Mouse (Mus musculus): ENCODE data around the gene Birc7.

Gene Birc7

DNA sequence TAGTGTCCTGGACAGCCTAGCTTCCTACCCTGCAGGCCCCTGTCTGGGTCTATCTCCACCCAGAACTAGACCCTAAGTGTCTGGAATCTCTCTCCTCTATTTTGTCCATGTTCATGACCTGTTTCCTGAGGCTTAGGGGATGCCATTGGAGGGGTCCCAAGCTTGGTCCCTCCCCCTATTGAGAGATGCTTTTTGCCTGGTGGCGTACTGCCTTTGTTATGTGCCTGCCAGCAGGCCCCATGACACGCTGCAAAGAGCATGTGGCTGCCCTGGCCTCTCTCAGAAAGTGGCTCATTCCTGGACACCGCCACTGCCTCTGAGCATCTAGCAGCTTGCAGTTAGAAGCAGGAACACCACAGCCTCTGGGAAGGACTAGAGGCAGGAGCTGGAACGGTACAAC is at the start of gene Birc7:
Birc7 (plus strand) TSS at position 301 of the 400 bp plus-strand sequence.
- DNase-seq, result no peak

DNA sequence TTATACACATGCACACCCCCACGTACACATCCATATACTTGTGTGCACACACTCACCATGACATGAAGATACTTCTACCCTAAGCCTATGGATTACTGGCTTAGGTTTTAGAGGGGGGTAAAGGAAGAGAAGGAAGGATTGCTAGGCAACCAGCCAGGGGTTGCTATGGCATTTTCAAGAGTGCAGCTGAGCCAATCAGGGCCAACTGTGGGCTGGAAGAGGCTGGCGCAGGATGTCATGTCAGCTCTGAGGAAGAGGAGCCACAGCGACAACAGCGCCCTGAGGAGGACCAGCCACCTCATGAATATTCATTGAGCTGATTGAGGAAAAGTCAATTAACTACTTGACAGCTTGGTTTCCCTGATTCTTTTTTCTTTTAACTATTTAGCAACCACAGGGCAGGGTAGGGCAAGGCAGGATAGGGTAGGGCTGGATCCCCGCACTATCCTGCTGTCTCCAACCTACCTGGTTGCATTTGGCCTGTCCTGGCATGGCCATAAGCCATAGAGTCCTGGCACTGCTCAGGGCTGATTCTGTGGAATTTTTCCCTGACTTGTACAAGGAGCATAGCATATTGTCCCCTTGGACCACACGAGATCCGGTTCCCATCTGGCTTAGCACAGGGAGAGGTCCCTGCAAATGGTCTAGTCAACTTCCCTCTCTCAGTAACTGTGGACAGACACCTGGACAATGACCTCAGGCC is 49.3 kb upstream of the Birc7 start:
- no peak for DNase-seq

DNA sequence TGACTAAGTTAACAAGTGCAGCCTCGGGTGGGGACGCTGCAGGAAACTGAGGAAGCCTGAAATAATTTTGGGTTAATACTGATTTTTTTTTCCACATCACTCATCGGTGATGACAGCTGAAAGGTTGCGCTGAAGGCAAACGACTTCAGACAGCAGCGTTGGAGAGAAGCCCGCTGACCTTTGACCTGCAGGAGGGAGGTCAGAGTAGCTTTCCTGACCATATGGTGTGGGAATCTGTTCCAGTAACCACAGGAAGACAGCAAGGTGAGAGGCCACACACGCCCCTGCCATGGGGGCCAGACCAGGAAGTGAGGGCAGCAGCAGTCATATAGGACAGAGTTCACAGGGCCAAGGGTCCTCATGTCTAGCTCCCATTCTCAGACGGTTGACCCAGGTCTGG is 47.5 kb upstream of the Birc7 start:
- DNase-seq, result no peak

DNA sequence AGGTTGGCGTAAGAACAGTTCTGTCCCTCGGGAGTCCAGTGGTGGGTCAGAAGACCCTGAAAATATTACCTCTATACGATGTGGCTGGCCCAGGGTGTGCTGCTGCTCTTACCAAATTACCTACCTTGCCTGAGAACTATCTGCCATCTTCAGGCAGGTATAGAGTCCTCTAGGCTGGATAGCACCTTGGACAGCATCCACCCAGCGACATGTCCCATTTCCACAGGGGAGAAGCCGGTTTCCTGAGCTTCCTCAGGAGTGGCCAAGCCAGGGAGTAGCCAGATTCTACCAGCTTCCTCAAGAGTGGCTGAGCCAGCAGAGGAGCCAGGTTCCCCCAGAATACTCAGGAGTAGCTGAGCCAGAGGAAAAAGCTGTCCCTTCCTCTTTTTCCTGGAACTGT is 43.6 kb upstream of the Birc7 start:
- DNase-seq, result no peak

DNA sequence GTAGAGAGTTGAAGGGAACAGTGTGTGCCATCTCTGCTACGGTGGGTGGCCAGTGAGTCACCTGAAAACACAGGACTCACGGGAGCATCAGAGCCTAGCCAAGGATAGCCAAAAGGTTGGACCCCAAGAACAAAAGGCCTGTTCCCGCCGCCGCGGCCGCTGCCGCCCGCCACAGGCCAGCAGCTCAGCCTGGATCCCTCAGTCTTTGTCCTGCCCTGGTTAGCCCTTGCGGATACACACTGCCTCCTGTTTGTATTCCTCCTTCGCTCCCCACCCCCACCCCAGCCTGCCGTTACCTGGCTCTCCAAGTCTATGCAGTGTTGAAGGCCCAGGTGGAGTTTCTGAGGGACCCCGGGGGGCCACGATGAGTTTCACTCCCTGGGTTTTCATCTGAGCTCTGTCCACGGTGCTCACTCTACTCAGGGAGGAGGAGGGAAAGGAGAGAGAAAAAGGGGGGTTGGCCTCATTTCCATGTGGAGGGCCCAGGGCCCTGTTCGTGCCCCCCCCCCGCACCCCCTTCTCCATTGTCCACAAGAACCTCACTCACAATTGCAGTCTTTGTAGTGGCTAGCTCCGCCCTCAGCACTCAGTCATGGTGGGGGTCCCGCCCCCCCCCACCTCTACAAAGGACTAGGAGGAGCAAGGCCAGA is 39.4 kb upstream of the Birc7 start:
- no peak for DNase-seq

DNA sequence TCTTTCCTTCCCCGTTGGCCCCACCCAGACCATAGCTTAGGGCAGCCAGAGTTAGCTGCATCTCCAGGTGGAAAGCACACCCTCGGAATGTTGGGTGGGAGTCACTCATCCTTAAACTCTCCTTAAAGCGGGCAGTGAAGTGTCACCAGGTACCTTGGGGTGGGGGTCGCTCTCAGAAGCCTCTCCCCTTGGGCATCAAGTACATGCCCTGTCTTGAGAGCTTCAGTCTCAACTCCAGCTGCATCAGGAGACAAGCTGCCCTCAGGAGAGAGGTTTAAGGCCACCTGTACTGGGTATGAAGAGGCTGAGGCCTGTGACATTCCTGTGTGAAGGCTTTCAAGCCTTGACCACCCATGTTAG is 38.9 kb upstream of the Birc7 start:
- no peak for DNase-seq

DNA sequence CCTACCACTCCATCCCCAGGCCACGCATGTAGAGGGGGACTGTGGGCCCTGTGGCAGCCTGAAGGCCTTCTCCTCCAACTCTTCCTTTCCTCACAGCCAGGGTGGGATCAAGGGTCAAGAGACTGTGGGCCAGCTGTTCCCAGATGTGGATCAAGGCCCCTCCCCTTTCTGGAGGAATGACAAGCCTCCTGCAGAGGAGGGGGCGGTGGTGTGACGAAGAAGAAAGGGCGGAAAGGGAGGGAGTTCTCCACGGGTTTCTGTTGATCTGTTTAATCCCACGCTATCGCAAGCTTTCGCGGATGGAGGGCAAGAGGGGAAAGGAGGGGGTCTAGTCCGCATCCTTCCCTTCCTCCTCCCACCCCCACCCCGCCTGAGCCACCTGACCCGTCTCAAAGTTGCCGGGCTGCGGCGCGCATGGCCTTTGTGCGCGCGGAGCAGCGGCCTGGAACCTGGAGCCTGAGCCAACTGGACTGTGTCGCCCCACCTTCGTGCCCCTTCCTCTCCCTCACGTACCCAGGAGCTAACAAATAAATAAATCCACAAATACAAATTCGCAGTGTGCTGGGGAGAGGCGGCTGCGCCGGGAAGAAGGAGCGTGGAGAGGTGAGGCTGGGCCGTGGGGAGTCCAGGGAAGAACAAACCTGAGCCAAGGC is 38.3 kb upstream of the Birc7 start:
- no peak for DNase-seq

DNA sequence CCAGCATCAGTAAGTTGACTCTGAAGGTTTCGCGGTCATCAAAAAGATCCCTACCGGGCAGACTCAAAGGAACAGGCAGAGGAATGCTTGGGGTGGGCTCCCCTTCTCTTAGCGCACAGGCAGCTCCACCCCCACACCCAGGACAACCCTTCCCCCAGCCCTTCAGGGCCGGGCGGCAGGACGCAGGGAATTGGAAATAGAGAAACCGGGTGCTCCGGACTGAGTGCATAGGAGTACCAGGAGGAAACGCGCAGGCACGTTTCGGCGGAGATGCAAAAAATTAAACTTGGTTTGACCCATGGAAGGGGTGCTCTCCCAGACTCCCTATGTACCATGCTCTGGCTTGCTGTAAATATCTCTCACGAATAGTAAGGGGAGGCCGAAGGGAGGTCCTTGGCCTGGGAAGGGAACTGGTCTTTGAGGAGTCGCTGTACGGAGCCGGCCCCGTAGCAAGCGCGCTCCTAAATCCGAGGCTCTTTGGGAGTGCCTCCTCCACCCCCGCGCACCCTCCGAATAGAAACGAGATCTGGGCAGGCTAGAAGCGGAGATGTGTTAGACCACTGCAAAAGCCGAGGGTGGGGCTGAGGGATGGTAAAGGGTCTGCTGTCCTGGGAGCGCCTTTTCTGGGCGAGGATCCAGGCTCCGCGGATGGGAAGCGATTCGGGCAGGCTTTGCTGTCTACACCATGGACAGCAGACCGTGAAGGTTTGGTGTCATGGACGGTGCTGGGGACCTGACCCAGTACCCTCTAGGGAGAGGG is 37.6 kb upstream of the Birc7 start:
- DNase-seq, result no peak

DNA sequence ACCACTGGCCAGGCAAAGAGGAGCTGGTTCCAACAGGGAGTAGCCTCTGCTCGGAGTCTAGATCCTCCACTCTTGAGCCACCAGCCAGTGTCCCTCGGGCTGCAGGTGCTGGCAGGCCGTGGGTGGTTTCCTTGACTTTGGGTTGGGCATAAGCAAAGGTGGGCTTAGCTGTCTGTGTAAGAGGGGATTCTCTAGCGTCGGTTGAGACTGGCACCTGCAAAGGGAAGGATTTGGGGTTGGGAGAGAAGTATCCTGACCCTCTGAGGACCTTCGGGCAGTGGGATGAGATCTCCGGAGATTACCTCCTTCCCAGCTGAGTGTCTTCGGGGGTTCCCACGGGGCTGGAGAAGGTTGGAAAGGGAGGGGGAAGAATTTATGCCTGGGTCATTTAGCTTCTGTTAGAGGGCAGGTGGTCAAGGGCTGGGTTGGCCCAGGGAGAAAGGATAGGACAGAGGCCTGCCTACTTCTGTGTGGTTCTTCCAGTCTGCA is 36.9 kb upstream of the Birc7 start:
- DNase-seq, result no peak

DNA sequence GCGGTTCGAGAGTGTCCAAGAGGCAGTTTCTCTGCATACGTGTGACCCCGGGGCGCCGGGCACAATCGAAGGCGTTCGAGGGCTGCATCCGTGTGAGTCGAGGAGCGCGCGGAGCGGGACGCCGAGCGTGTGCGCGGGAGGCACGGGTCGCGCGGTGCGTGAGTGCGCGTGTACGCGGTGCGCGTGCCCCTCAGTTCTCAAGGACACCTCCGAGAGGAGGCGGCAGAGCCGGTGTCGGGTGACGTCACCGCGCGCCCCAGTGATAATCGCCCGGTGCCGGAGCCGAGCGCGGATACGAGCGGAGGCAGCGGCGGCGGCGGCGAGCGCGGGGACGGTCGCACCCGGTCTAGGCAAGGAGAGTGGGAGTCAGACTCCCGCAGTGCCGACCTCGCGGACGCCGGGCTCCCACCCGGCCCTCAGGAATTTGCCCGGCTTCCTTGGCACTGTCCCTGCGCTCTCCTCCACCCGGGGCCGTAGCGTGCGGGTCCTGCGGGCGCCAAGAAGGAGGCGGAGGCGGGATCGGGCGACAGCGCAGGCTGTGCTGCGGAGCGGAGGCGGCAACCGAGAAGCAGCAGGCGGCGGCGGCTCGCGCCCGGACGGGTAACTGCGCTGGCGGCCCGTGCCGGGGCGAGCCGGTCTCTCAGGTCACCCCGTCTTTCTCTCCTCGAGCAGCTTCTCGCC is 35.8 kb upstream of the Birc7 start:
- DNase-seq, result no peak

DNA sequence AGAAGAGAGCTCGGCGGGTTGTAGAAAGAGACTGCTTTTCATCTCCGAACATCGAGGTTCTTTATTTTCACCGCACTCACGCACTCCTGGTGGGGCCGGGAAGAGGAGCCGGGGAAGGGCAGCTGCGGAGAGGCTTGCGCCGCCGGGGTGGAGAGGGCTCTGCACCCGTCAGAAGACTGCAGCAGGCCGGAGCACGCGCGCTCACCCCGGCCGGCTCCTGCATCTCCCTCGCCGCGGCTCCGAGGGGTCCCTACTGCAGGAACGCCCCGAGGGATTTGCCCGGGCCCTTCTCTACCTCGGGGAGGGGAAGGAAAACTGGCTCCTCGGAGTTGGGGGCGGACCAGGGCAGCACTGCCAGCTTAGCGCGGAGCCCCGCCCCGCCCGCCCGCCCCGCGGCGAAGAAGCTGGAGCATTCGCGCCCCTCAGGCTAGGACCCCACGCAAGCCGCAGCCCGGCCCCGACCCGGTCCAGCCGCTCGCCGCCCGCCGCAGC is 35.2 kb upstream of the Birc7 start:
- DNase-seq, result no peak

DNA sequence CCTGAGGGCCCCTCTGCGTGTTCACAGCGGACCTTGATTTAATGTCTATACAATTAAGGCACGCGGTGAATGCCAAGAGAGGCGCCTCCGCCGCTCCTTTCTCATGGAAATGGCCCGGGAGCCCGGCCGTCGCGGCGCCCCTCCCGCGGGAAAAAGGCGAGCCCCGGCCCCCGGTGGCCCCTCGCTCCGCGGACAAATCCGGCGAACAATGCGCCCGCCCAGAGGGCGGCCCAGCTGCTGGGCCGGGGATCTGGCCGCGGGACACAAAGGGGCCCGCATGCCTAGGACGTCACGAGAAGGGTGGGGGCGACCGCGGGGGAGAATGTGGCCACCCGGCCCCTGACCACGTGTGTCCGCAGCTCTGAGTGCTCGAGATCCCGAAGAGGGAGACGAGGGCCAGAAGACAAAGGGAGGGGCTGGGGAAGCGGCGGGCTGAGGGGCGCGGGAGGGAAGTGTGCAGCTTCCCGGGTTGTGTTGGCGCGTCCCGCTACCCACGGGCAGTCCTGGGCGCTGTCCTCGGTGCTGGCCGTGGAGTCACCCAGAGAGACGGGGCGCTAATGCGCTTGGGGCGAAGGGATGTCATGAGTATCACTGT is 34.7 kb upstream of the Birc7 start:
- peak in 1 of 2 experiments; percentile 24 for DNase-seq

DNA sequence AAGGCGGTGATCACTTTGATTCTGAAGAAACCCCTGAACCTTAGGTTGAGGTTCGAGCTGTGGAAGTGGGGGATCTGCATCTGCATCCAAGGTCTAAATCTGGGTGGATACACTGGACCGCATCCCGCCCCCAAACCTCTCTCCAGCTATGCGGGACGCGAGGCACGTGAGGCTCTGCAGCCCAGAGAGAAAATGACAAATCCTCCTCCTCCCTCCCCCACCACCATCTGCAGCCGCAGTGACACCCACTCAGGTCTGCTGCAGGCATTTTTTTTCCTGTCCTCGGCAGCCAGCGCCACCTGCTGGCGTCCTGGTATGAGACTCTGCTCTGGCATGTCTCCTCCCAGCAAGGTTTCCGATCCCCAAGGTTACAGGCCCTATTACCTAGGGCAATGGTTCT is 34.1 kb upstream of the Birc7 start:
- peak; percentile 43 to 49 for DNase-seq

DNA sequence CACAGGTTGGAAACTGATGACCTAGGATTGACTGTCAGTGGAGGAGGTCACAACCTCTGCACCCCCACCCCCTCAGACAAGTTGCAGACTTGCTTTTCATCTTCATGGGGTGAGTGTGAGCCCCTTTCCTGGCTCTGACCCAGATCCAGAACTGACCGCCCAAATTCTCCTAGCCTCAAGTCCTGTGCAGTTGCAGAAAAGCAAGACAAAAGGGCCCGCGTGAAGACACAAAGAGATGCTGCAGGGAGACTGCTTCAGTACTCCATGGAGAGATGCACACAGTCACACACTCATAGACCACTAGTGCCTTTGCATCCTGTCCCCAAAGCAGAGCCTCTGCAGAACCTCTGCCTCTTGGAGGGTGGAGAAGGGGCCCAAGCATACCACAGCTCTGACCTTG is 33.5 kb upstream of the Birc7 start:
- DNase-seq, result no peak

DNA sequence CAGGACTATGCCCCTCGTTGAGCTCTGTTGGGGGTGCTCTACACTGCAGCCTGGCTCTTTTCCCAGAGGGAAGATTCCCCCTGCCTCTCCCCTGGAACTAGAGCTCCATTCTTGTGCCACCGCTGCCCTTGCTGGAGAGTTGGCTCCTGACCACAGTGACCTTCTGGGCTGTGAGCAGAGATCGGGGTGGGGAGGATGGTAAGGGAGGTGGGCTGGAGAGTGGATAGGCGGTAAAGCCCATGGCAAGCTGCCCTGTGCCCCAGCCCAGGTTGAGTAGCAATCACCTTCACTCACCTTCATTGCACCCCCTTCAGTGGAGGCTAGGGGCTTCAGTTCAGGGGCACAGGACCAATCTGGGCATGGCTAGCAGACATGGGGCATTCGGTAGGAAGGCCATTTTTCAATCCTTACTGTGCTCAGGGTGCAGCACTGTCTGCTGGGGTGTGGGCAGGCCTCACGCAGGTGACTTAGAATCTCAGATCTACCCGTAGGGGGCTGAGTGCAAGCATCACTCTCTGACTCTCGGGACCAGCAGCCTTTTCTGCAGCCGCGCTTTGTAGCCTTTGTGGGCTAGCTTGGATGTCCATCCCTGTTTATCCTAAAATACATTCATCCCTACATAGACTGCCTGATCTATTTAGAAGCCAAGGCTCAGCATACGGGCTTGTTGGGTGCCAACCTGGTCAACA is 32.8 kb upstream of the Birc7 start:
- DNase-seq, result no peak

DNA sequence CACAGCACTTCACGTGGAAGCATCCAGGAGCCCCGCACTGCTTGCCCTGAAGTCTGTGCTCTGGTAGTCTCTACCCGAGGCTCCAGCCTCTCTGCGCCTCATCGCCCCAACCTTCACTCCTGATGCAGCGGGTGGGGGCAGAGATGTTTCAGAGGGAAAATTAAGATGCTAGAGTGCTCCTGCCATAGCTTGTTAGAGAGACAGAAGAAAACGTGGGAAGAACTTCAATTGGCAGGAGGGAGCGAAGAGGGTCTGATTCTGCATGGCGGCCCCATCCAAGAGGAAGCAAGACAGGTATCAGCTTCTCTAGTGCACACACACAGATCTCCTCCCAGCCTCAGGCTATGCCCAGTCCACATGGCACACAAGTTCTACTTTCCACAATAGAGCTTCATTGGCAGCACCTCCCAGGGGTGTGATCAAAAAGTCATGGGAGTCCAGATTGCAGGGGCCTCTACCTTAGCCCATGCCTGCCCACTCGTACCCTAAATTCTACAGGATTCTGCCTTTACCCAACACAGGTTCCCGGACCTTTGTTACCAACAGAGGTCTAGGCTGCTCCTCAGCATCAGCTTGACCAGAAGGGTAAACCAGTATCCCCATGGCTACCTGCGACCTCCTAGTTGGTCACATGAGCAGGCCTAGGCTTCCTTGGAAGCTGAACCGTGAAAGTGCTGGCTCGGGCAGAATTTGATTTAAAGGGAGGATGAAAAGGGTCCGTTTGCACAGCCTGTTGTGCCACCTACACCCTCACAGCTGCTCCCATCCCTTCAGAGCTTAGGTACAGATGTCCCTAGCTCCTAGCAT is 31.8 kb upstream of the Birc7 start:
- DNase-seq, result no peak

DNA sequence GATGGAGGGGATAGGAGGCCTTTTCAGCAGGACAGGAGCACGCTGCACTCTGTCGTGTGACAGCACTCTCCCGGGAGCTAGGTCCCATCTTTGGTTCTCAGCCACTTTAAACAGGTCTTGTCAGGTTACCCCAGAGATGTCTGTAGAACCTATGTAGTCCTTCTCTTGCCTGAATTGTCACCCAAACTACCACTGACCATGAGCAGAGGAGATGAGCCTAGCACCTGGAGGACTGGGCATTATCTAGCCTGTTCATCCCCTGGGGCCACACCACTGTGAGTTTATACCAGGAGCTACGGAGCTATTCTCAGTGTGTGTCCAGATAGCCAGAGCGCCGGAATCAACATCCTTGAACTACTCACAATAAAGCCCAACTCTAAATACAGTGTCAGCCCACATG is 31.0 kb upstream of the Birc7 start:
- DNase-seq, result no peak

DNA sequence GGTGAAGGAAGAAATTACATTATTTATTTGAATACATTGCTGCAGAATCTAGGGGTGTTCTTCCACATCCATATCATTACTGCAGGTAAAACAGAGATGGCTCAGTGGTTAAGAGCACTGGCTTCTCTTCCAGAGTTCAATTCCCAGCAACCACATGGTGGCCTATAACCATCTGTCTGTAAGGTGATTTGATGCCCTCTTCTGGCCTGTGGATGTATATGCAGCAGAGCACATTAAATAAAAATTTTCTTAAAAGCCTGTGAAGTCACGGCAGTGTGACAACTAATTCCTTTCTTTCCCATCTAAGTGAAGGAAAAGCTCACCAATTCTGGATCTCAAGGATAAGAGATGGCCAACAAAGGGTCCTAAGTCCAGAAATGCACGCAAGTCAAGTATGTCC is 26.7 kb upstream of the Birc7 start:
- no peak for DNase-seq

DNA sequence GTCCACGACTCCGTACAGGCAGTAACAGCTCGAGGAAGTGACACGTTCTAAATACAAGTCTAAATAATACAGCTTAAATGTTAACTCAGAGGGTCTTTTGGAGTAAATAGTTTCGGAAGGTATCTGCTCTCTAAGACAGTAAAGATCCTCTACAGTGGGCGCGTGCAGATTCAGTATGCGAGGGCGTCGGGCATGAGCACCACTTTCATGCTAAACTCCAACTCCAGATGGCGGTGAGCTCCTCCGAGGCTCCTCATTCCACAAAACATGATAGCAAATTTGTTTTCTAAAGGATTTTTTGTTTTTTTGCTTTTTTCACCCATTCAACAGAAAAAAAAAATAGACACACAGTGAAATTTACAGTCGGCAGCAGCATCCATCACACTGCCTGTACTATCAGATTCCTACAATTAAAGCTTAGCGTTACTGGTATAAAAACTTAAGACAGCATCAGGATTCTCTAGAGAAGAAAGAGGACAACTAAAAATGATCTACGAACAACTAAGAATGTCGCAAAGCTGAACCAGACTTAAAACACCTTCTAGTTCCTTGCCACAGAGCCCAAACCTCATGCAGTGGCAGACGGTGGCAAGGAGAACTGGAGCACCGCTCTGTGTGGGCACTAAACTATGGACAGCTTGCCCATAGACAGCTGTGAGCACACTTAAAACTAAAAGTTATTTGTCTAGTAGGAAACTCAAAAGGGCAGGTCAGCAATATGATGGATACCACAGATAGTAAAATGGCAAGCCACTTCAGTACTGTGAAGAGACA is 24.2 kb upstream of the Birc7 start:
- DNase-seq, result no peak

Data from lung, adult 18-20 months (tissue).